Mouse (Mus musculus): ENCODE measurements around the gene Anapc15-ps.
"Not testable (repeated sequence)": the region's sequence is repeated elsewhere in the genome, so short reads cannot be mapped to it uniquely, and the experiment has no call there.

Gene Anapc15-ps

DNA sequence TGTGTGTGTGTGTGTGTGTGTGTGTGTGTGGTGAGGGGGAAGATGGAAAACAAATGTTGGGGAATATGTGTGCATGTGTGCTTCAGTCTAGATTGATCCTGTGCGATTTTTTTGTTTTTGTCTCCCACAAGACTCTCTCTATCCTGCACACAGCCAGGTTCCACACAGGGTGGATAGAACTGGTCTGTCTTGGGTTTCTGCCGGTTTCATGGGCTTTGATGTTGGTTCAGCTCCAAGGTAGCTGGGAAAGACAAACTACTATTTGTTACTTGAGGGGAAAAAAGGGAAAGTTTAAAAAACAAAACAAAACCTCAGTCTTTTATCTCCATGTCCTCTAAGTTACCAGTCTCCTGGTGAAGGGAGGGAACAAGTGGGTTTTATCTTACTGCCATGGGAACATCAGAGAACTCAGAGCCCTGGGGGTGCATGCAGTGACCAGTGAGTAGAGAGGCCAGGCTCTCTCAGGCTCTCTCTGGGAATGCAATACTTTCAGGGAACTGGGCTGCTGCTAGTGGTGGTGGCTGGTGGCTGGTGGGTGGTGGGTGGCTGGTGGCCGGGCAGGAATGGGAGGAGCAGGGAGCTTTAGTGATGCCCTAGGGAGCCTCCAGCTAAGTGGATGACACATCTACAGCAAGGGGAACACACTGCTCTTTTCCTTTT lies 5.8 kb downstream of the Anapc15-ps start:
- DNase-seq: no peak

- no peak for DNase-seq
Observed at GRCm38 (mm10) chr10:95666791-95667190, 6.5 kb downstream of the Anapc15-ps start.

DNA sequence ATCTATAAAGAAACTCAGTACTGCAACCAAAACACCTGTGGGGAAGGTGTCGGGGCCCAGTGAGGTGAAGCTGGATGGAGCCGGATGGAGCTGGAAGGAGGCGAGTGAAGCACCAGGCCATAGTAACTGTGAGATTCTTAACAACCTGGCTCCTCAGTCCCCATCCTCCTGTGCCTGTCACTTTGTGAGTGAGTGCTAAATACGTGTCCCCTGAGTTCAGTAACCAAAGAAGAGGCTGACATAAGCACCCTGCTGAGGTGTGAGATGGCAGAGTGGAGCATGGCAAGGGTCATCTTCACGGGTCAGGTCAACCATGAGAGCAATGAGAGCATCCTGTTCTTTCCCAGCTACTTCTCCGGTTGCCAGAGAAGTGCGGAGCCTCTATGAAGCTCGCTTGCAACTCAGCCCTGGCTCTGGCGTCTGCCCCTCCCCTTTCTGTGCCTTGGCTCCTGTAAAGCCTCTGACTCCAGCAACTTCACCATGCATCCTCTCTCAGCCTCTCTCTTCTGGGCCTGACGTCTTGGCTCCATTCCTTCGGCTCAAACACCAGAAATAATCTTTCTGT lies 7.7 kb downstream of the Anapc15-ps start:
- no peak for DNase-seq

DNA sequence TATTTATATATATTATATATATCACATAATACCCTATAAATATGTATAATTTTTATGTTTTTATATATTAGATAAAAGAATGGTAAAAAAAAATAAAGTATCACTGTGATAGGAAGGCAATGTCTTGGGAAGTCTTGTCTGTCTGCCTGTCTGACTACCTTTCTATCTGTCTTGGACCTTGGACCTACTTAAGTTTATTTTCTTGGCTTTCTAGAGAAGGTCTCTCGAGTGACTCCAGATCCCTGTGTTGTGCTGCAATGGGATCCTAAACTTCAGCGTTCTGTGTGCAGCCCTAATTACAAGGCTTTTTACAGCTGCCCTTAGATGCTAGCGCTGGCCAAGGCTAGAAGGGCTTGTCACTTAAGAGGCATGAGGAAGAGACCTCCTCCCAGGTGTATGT lies 8.6 kb downstream of the Anapc15-ps start:
- no peak for DNase-seq

DNA sequence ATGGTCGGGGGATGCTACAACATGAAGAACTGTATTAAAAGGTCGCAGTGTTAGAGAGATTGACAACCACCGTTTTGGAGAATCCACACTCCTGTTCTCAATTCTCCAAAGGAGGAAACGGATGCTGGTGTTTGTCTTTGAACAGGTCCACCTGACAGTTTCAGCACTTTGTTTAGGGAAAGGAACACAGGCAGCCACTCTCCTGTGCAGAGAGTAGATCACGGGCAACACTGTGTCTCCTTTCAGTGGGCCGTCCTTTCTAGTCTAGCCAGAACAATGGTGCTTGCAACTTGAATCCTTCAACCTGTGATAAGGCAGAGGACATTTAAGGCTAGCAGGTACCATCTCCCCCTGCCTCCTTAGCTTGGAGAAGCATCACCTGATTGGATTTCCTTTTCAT lies 12.9 kb downstream of the Anapc15-ps start:
- no peak for DNase-seq

GRCm38 (mm10) chr10:95659471-95660150 lies 13.6 kb downstream of the Anapc15-ps start:
- no peak for DNase-seq

DNA sequence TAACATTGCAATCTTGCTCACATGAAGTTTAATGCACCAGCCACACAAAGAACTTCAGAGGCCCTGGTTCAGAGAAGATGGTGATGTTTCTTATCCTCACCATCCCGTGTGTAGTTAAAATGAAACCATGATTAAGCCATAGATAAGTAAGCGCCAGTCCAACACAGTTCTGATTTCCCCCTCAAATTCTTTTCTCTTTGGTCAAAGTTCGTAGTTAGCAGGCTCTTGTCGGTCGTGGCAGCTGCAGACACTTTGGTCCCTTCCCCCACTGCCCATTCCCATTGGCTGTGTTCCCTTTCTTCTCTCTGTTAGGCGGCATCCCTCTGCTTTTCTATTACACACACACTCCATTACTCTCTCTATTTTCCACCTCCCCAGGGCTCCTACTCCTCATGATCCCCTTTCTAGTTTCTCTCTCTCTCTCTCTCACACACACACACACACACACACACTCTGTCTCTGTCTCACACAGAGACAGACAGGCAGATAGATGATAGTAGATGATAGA lies 14.4 kb downstream of the Anapc15-ps start:
- DNase-seq: no peak

DNA sequence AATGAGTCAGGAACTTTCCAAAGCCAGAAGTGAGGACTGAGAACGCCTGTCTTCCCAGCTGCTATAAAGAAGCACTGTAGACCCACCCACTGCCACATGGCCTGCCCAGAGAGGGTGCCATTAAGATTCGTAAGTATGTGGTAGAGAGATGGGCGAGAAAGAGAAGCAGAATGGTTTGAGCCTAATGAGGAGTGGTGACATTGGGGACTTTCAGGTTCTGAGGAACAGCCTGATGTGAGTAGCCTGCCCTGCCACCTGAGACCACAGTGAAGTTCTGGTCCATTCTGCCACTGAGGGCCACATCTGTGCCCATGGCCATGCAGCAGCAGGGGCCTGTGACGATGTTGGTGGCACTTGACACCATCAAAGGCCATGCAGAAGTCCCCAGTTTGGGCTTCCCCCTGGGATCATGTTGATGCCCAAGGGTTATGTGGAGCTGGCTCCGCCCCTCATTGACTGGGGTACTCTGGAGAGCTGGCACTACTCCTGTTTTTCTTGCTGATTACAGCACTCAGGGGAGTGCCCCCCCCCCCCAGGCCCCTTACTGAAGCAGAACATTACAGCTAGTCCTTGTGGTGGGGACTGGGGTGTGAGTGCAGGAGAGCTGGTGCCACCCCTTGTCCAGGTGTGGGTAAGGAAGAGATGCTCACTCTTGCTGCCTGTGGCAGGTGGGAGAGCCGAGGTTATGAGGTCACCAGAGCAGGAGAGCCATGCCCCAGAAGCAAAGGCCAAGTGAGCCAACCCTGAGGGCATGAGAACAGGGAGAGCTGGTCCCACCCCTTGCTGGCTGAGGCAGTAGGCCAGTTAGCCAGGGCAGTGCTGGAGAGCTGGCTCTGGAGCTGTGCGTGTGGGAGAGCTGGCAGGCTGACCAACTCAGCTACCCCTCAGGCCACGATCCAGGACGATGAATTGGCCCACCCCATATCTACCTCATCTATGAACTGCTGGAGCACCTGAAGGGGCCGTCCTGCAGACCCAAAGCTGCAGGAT lies 16.7 kb downstream of the Anapc15-ps start:
- no peak for DNase-seq

DNA sequence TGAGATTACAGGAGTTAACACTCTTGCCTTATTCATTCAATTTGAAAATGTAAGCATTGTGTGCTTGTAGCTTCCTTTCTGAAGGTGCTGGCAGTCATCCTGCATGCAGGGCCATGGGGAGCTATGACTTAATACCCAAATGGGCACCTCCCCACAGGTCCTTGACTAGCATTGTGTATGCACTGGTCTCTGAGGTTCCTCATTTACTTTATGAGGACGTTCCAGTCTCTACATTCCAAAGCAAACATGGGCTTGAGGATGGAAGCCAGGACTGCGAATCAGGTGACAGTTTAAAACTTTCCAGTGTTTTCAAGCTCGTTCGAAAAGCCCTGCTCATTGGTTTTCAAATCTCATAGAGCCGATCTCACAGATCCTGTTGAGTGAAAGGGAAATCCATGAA lies 21.1 kb downstream of the Anapc15-ps start:
- DNase-seq: no peak

DNA sequence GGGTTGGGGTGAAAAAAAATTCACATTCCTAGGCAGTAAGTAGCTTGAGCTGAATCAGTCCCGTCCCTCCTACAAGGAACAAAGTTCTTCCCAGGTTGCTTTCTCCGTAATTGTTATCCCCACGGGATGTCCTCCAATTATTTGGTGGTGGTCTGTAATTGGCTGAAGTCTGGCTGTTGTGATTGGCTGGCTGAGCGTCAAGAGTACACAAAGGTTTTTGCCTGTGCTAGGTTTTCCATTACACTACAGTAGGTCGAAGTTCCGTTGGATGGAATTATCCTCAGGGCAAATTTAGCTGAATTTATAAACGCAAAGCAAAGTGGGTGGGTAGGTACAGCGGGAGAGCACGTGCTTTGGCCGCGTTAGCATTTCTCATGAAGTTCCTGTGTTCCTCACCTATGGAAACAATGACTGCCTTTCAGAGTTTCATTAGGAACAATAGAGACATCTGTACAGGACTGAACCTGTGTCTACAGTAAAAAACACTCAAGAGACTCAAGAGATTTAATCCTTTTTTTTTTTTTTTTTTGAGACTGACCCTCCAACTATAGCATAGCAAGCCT lies 24.8 kb downstream of the Anapc15-ps start:
- no peak for DNase-seq

DNA sequence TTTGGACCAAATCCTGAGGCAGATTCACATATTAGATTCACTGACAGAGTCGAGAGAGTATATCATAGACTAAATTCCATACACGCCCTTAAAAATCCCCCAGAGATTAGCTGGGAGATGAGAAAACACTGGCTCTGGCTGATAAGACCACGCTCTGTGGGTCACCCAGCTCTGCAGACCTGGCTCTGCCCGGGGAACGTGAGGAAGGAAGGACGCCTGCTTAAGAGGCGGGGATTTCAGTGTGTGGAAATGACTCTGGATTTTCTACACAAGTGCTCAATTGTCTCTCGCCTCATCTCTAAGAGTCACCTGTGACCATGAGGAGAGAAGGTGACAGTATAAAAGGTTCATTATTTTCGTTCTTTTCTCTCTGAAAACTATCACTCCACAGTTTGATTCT lies 26.1 kb downstream of the Anapc15-ps start:
- no peak for DNase-seq

DNA sequence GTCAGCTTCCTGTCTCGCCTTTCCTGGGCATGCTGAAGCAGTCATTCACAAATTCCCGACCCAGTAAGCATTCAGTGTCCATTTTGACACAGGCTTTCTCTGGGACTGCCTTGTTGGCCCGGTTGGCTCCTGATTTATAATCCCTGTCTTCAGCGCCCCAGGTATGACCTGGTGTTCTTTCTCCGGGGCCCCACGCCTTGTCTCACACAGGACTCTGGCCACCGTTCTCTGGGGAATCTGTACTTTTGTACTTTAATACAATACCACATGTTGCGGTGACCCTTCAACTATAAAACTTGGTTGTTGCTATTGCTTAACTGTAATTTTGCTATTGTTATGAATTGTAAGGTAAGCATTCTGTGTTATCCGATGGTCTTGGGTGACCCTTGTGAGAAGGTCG lies 26.7 kb downstream of the Anapc15-ps start:
- no peak for DNase-seq

GRCm38 (mm10) chr10:95643696-95644360 lies 29.4 kb downstream of the Anapc15-ps start:
- no peak for DNase-seq

DNA sequence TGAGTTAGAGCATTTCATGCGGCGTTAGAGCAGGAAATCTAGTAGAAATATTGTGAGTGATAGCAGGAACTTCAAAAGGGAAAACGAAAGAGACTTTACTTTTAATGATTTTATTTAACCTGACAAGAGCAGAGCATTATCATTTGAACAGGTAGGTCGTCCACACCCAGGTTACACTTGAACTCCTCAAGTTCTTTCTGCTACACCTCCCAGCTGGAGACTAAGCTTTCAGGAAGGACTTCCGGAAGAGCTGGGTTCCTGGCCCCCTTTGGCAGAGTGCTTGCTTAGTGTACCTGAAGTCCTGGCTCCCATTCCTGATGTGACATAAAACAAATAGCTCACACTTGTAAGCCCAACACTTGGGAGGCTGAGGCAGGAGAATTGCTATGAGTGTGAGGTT lies 30.2 kb downstream of the Anapc15-ps start:
- no peak for DNase-seq

- no peak for DNase-seq
Observed at GRCm38 (mm10) chr10:95641335-95641734, 31.9 kb downstream of the Anapc15-ps start.

DNA sequence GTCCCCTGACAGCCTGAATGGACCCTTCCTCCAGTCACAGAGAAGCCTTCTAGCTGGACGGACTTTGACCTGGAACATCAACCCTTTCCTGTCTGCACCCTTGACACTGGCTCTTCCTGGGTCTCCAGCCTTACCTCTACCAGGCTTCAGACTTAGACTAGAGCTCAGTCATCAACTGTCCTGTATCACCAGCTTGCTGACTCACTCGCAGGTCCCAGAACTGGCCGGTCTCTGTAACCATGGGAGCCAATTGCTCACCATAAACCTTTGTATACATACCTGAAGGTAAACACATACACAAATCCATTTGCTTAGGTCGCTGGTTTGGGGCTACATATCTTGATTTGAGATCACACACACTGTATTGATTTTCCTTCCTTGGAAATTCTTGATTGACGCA lies 33.8 kb downstream of the Anapc15-ps start:
- no peak for DNase-seq

GRCm38 (mm10) chr10:95634751-95635150 lies 38.5 kb downstream of the Anapc15-ps start:
- DNase-seq: no peak

- DNase-seq: no peak
Observed at GRCm38 (mm10) chr10:95634261-95634660, 39.0 kb downstream of the Anapc15-ps start.

DNA sequence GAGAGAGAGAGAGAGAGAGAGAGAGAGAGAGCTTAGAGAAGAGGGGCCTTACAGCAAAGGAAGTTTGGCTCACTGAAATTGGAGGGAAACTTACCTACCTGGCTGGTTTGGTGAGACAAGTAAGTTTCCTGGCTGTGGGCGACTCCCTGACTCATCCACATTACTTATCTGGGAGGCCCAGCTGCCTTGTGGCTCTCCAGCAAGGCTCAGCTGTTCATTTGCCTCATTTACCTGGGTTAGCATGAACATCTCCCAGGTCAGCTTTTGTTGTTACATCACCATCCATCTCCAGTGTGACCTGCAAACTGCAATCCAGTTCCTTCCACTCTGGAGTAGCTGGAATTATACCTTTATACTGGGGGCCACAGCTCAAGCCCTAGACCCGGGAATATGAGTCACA lies 41.7 kb downstream of the Anapc15-ps start:
- DNase-seq: no peak

DNA sequence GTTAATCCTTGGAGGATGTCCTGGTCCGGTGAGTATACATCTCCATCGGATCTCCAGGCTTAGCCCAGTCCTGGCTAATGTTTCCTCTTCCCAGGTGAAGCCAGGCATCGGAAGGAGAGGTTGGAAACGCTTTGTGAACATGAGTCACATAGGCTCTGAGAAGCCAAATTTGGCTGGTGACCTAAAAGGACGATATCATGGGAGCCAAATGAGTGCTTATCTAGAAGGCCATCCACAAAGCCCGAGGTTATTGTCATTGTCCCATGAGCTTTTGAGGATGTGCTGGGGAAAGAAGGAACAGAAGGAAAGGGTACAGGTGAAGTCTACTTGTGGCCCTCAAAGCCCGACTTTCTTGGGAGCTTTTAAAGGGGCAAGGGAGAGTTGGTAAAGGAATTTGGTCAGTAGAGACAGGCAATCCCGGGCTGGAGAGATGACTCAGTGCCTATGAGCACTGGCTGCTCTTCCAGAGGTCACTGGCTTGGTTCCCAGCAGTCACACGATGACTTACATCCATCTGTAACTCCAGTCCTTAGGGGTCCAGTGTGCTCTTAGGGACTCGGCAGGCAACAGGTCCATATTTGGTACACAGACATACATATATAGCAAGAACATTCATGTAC lies 42.4 kb downstream of the Anapc15-ps start:
- no peak for DNase-seq

DNA sequence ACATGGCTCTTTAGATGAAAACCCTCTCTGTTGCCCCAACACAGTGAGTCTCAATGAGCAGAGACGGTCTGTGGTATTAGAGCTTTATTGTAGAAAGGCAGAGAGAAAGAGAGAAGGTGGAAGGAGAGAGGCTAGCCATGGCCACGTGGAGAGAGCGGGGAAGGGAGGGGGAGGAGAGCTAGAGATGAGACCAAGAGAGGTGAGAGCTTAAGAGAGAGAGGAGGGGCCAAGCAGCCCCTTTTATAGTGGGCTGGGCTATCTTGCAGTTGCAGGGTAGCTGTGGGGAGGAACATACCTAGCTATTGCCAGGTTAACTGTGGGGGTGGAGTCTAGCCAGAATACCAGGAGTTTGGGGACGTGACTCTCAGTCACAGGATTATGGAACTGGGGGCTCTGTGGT lies 43.1 kb downstream of the Anapc15-ps start:
- not testable (repeated sequence) for DNase-seq

DNA sequence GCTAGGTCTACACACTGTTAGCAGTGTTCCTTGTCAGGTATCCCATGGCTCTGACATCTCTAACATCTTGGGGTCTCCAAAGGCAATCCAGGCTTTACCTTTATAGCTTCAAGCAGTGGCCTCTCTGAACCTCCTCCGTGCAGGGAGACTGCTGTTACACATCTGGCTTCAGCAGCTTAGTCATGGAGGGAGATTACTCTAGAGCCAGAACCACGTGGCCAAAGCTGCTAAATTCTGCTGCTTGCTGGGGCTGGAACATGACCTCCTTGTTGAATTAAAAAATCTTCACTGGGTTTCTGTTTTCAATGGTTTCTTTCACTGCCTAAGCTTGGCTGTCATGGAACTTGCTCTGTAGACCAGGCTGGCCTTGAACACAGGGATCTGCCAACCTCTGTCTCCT lies 44.9 kb downstream of the Anapc15-ps start:
- no peak for DNase-seq
